Mouse (Mus musculus) thymus, adult 2 months (tissue): ENCODE data around the gene Cnot10. TPM values are rescaled to one million over a fixed set of nuclear protein-coding genes. Genes with fewer than 3 reads are reported as not detected.

Source experiments
- DNase-seq: peaks from one replicate; pipeline ENCODE4 v3.0.0; 2021
- H3K27ac ChIP-seq: fragments of 200-500 bp; 2 replicates; pipeline ENCODE4 v1.5.1; 2012; ENCODE audit warnings: low read length, control low read depth; ENCODE audit not compliant: control insufficient read depth, insufficient read depth
- H3K27me3 ChIP-seq: fragments of 200-500 bp; 2 replicates; pipeline ENCODE4 v1.6.1; 2012; ENCODE audit warnings: mild to moderate bottlenecking, low read length, moderate library complexity, mixed read lengths; ENCODE audit not compliant: control insufficient read depth, insufficient read depth
- H3K36me3 ChIP-seq: fragments of 200-500 bp; 2 replicates; pipeline ENCODE4 v1.6.1; 2012; ENCODE audit warnings: mild to moderate bottlenecking, low read length, moderate library complexity; ENCODE audit not compliant: control insufficient read depth, insufficient read depth
- H3K4me1 ChIP-seq: fragments of 200-500 bp; replicated peaks from 2 replicates; pipeline ENCODE4 v1.6.1; 2012; ENCODE audit warnings: low read length; ENCODE audit not compliant: control insufficient read depth, insufficient read depth
- H3K4me3 ChIP-seq: fragments of 200-500 bp; 2 replicates; pipeline ENCODE4 v1.5.1; 2012; ENCODE audit warnings: mild to moderate bottlenecking, low read length, control low read depth, moderate library complexity; ENCODE audit not compliant: control insufficient read depth, insufficient read depth
- CTCF ChIP-seq: fragments of 200-500 bp; IDR thresholded peaks from 2 replicates; pipeline ENCODE4 v1.5.1; 2012; ENCODE audit warnings: mild to moderate bottlenecking, control low read depth, low read length, moderate library complexity, borderline replicate concordance; ENCODE audit not compliant: control insufficient read depth, poor library complexity, insufficient read depth; ENCODE audit errors: extremely low read depth
- POLR2A ChIP-seq: fragments of 200-500 bp; IDR thresholded peaks from 2 replicates; pipeline ENCODE4 v1.6.1; 2012; ENCODE audit warnings: mild to moderate bottlenecking, low read length, control low read depth, moderate library complexity; ENCODE audit not compliant: control insufficient read depth, poor library complexity, insufficient read depth; ENCODE audit errors: extremely low read depth
- WGBS: fragments of 180-500 bp; shearing (Covaris S2); methylation state at CpG from one replicate; pipeline ENCODE4 v1.1.7; 2018; 5-methylcytosine and 5-hydroxymethylcytosine counted together
- polyA plus RNA-seq: library from polyadenylated mRNA; depleted of rRNA; stranded (reverse); fragments of >200 nt; gene quantifications from 2 replicates; pipeline ENCODE4 v1.2.3, GENCODE M21; 2012

The Cnot10 gene
- polyA plus RNA-seq, 1 experiment, result 45.2 TPM

GRCm38 (mm10) chr9:114668047-114668446 lies 28.1 kb upstream of the Cnot10 start:
- 71% methylated on average over 4 of the region's 4 CpGs for WGBS
- no peak for DNase-seq

GRCm38 (mm10) chr9:114666858-114667257 lies 26.9 kb upstream of the Cnot10 start:
- Histone ChIP-seq H3K4me3 (no peak overlapping the region), H3K27me3 (no peaks in the 10 kb centered on the region), H3K27ac (no peak overlapping the region), H3K4me1 (no peaks in the 10 kb centered on the region), H3K36me3 (no peaks in the 10 kb centered on the region)
- 93% methylated on average over 10 of the region's 10 CpGs for WGBS
- no peak for DNase-seq
- TF ChIP-seq CTCF (no peak), POLR2A (no peak)

More at GRCm38 (mm10) chr9:114668047-114668446, 28.1 kb upstream of the Cnot10 start:
- H3K36me3 ChIP-seq, result no peaks in the 10 kb centered on the region
- H3K4me1 ChIP-seq, result no peaks in the 10 kb centered on the region
- H3K27me3 ChIP-seq, result no peaks in the 10 kb centered on the region
- H3K27ac ChIP-seq, result no peak overlapping the region
- H3K4me3 ChIP-seq, result no peak overlapping the region
- no peak for TF ChIP-seq POLR2A
- no peak for TF ChIP-seq CTCF

GRCm38 (mm10) chr9:114663782-114664181 lies 23.8 kb upstream of the Cnot10 start:
- no peak for TF ChIP-seq CTCF
- no peak for TF ChIP-seq POLR2A
- DNase-seq, result no peak
- WGBS, result 90% methylated on average over 11 of the region's 11 CpGs
- Histone ChIP-seq H3K4me1 (no peaks in the 10 kb centered on the region; the same call in 1 of the 2 replicates), H3K27me3 (no peaks in the 10 kb centered on the region), H3K27ac (no peak overlapping the region), H3K4me3 (no peak overlapping the region), H3K36me3 (no peaks in the 10 kb centered on the region)

GRCm38 (mm10) chr9:114661991-114662390 lies 22.0 kb upstream of the Cnot10 start:
- no peak for DNase-seq
- no peak for TF ChIP-seq POLR2A
- H3K4me1 ChIP-seq, result no peaks in the 10 kb centered on the region; the same call in 1 of the 2 replicates
- H3K27ac ChIP-seq, result no peak overlapping the region
- WGBS, result 84% methylated on average over 7 of the region's 7 CpGs
- no peaks in the 10 kb centered on the region for H3K36me3 ChIP-seq
- no peak overlapping the region for H3K4me3 ChIP-seq
- H3K27me3 ChIP-seq, result no peaks in the 10 kb centered on the region

- H3K36me3 ChIP-seq, result no peaks in the 10 kb centered on the region
- TF ChIP-seq CTCF, result no peak
- no peak for TF ChIP-seq POLR2A
- H3K4me3 ChIP-seq, result no peak overlapping the region
- no peaks in the 10 kb centered on the region for H3K27me3 ChIP-seq
- WGBS, result 89% methylated on average over 6 of the region's 6 CpGs
- DNase-seq, result no peak
- no peaks in the 10 kb centered on the region; the same call in 1 of the 2 replicates for H3K4me1 ChIP-seq
- H3K27ac ChIP-seq, result no peak overlapping the region
These were observed 21.0 kb upstream of the Cnot10 start for GRCm38 (mm10) chr9:114660983-114661382.

GRCm38 (mm10) chr9:114660506-114660905 lies 20.5 kb upstream of the Cnot10 start:
- no peak for TF ChIP-seq CTCF
- no peak for TF ChIP-seq POLR2A
- Histone ChIP-seq H3K4me1 (no peaks in the 10 kb centered on the region; the same call in 1 of the 2 replicates), H3K27ac (no peak overlapping the region), H3K4me3 (no peak overlapping the region), H3K27me3 (no peaks in the 10 kb centered on the region), H3K36me3 (no peaks in the 10 kb centered on the region)
- no peak for DNase-seq
- 91% methylated on average over 6 of the region's 6 CpGs for WGBS

GRCm38 (mm10) chr9:114656701-114657100 lies 16.7 kb upstream of the Cnot10 start:
- DNase-seq, result no peak
- Histone ChIP-seq H3K4me1 (no peaks in the 10 kb centered on the region; the same call in 1 of the 2 replicates), H3K4me3 (no peak overlapping the region), H3K36me3 (no peaks in the 10 kb centered on the region), H3K27me3 (no peaks in the 10 kb centered on the region), H3K27ac (no peak overlapping the region)
- TF ChIP-seq POLR2A (no peak), CTCF (no peak)
- WGBS, result 34% methylated on average over 3 of the region's 3 CpGs
